Mouse (Mus musculus) C2C12 (cell line): ENCODE data around the gene Cyp19a1.

ENCODE experiments used
- CEBPB ChIP-seq: IDR thresholded peaks from one replicate; pipeline ENCODE4 v1.6.1; 2011; ENCODE audit warnings: low read depth, mild to moderate bottlenecking, control low read depth, moderate library complexity
- CTCF ChIP-seq: IDR thresholded peaks from one replicate; pipeline ENCODE4 v1.5.1; 2011; ENCODE audit not compliant: control insufficient read depth, insufficient read depth, insufficient read length
- FOSL1 ChIP-seq: IDR thresholded peaks from one replicate; pipeline ENCODE4 v1.8.0; 2011; ENCODE audit warnings: mild to moderate bottlenecking, low read length; ENCODE audit not compliant: poor library complexity, insufficient read depth, severe bottlenecking
- MAX ChIP-seq: IDR thresholded peaks from one replicate; pipeline ENCODE4 v1.6.1; 2011; ENCODE audit warnings: mild to moderate bottlenecking, control low read depth
- MYOD1 ChIP-seq: IDR thresholded peaks from one replicate; pipeline ENCODE4 v1.6.1; 2011; ENCODE audit warnings: low read depth; ENCODE audit not compliant: control insufficient read depth, insufficient read length
- MYOG ChIP-seq: IDR thresholded peaks from one replicate; pipeline ENCODE4 v1.6.1; 2011; ENCODE audit not compliant: control insufficient read depth, insufficient read length; ENCODE audit errors: extremely low read depth
- USF1 ChIP-seq: IDR thresholded peaks from one replicate; pipeline ENCODE4 v1.6.1; 2011; ENCODE audit warnings: low read depth, mild to moderate bottlenecking, control low read depth, moderate library complexity

- TF ChIP-seq MAX (no peak), CTCF (no peak), FOSL1 (no peak), USF1 (no peak), MYOD1 (no peak), MYOG (no peak), CEBPB (no peak)
These were observed 33.3 kb upstream of the Cyp19a1 start for GRCm38 (mm10) chr9:54301255-54301654.
